In the genomic region with DNA sequence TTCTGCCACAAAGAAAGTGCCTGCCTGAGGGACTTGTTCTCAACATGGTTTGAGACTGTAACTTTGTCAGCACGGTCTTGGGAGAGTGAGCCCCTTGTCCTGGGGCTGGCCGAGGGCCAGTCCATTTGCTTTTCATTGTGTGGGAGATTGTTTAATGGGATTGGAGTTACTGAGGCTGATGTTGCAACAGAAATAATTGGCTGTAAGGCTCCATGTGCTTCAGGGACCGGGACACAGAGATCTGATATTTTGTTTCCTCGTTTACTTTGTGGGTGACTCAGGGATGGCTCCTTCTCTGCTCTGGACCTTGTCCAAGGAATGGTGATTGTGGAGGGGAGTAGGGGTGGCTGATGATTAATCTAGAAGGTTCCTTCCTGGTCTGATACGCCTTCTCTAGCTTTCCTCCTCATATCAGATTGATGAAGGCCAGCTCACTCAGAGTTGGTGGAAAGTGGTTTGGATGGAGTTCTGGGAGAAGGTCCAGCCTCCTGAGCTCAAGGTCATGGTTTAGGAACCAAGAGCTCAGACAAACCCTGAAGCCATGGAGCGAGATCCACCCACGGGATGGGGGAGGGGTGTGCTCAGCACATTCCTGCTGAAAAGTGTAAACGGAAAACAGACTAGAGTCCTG, we compare ENCODE assay signal across 10 mouse cellular contexts. TPM values are rescaled to one million over a fixed set of nuclear protein-coding genes. Genes with fewer than 3 reads are reported as not detected.
A peak's percentile ranks its signal among the peaks of the same experiment; 100 is the strongest.
DNase-seq lines count a peak whose midpoint lies in the region; ATAC-seq and TF ChIP-seq lines count a peak whose summit lies in the region.
"Had no signal": no experiment of that assay in that cellular context is flagged by ENCODE, and none has a peak within 500 bp of the region (broad histone marks: within the 10 kb centered on the region; RNA-seq: fewer than 3 reads in every experiment).

No protein-coding gene starts in this region.

- H3K9me3 ChIP-seq in kidney, postnatal 0 days (replicated peaks; ENCODE audit: low read length), result no peaks in the 10 kb centered on the region
- H3K9me3 ChIP-seq in stomach, embryonic 15.5 days, result no peaks in the 10 kb centered on the region

- 29% methylated on average over 8 of the region's 8 CpGs for WGBS in kidney, postnatal 0 days
- 35% methylated on average over 8 of the region's 8 CpGs for WGBS in stomach, embryonic 15.5 days

- peaks cover 14% of the 10 kb centered on the region for H3K4me1 ChIP-seq in kidney, postnatal 0 days (replicated peaks; ENCODE audit: insufficient read depth, low read length)
- H3K4me1 ChIP-seq in stomach, embryonic 15.5 days, result 0 out of 2 replicates have a peak, but pooled peaks cover 5% of the 10 kb centered on the region

- no peak overlapping the region for H3K4me2 ChIP-seq in kidney, postnatal 0 days (ENCODE audit: low read length)
- H3K4me2 ChIP-seq in stomach, embryonic 15.5 days, result no peak overlapping the region

- no peaks in the 10 kb centered on the region for H3K36me3 ChIP-seq in kidney, postnatal 0 days (ENCODE audit: insufficient read depth, low read length)
- H3K36me3 ChIP-seq in stomach, embryonic 15.5 days, result no peaks in the 10 kb centered on the region

- peak; percentile 78; the same call in 1 of the 2 replicates for ATAC-seq in kidney, postnatal 0 days (replicated peaks; ENCODE audit: low FRiP score, low read depth)
- ATAC-seq in stomach, embryonic 15.5 days (ENCODE audit: insufficient read depth, low FRiP score, low read depth), result peak; percentile 85
- ATAC-seq in frontal cortex, adult (ENCODE audit: low TSS enrichment), result no peak

- no peak overlapping the region for H3K9ac ChIP-seq in kidney, postnatal 0 days (ENCODE audit: low read depth, low read length)
- no peak overlapping the region for H3K9ac ChIP-seq in stomach, embryonic 15.5 days

- DNase-seq in gastrocnemius, adult 2 months, result peak; percentile 52
- no peak for DNase-seq in gastrocnemius, postnatal 4 days (ENCODE audit: low spot score in 2 of 2)
- DNase-seq in gastrocnemius, postnatal 25 days, result peak; percentile 55
- peak; percentile 64 for DNase-seq in kidney, postnatal 0 days (ENCODE audit: low spot score)
- DNase-seq in layer of hippocampus, postnatal 10 days (ENCODE audit: low spot score in 2 of 2), result no peak
- DNase-seq in right cerebral cortex, postnatal 25 days, result no peak

- no peak overlapping the region for H3K4me3 ChIP-seq in gastrocnemius, adult 2 months
- no peak overlapping the region for H3K4me3 ChIP-seq in kidney, postnatal 0 days (replicated peaks; ENCODE audit: low read depth, low read length)
- no peak overlapping the region for H3K4me3 ChIP-seq in stomach, embryonic 15.5 days (replicated peaks)

- no peak for TF ChIP-seq CTCF in gastrocnemius, adult 2 months (IDR thresholded peaks at IDR 0.05)
- TF ChIP-seq CTCF in kidney, postnatal 0 days (IDR thresholded peaks at IDR 0.05; ENCODE audit: low read depth), result no peak

- intact Hi-C loops in gastrocnemius, adult 2 months (cut with DNase I), result no loop called here

- H3K27ac ChIP-seq in gastrocnemius, adult 2 months, result peak overlapping the region; percentile 66
- H3K27ac ChIP-seq in kidney, postnatal 0 days, result peak overlapping the region; percentile 27
- peak overlapping the region; percentile 63 for H3K27ac ChIP-seq in stomach, embryonic 15.5 days
- H3K27ac ChIP-seq: macrophage had no signal

- no peaks in the 10 kb centered on the region for H3K27me3 ChIP-seq in kidney, postnatal 0 days (ENCODE audit: insufficient read depth, low read length)
- no peaks in the 10 kb centered on the region for H3K27me3 ChIP-seq in stomach, embryonic 15.5 days (replicated peaks)
- H3K27me3 ChIP-seq: CH12.LX had no signal

RNA-seq across cellular contexts. Expression of gene Col15a1, which starts 56.3 kb away (rescaled TPM):
- 10 to 100 TPM; 19.5 to 37.8 TPM for total RNA-seq in gastrocnemius, adult 2 months (2021)
- 100 to 1,000 TPM; 285 to 337 TPM for total RNA-seq in gastrocnemius, postnatal 4 days (2021)
- 10 to 100 TPM; 64.7 to 68.2 TPM for total RNA-seq in gastrocnemius, postnatal 25 days (2021)
- polyA plus RNA-seq in kidney, postnatal 0 days (2015; fragmentation: Nextera tagmentation; extraction: Ambion mirVana), result 46.5 and 51.7 TPM in 2 replicates
- polyA plus RNA-seq in stomach, embryonic 15.5 days (2015; fragmentation: Nextera tagmentation; extraction: Ambion mirVana), result 23.1 and 23.7 TPM in 2 replicates
- total RNA-seq in layer of hippocampus, postnatal 10 days (2021), result 10 to 100 TPM; 16.0 TPM

RNA-seq across cellular contexts. Expression of gene Galnt12, which starts 60.0 kb away (rescaled TPM):
- total RNA-seq in gastrocnemius, adult 2 months (2021), result under 1 TPM in 1 of 2 experiments, not detected in 1; 0.17 TPM
- 1 to 10 TPM; 1.2 to 1.3 TPM for total RNA-seq in gastrocnemius, postnatal 4 days (2021)
- total RNA-seq in gastrocnemius, postnatal 25 days (2021), result under 1 TPM; 0.16 to 0.20 TPM
- 10.2 and 11.2 TPM in 2 replicates for polyA plus RNA-seq in kidney, postnatal 0 days (2015; fragmentation: Nextera tagmentation; extraction: Ambion mirVana)
- 32.2 and 34.4 TPM in 2 replicates for polyA plus RNA-seq in stomach, embryonic 15.5 days (2015; fragmentation: Nextera tagmentation; extraction: Ambion mirVana)
- 1 to 10 TPM in 1 of 2 experiments, under 1 TPM in 1; 0.60 to 1.0 TPM for total RNA-seq in layer of hippocampus, postnatal 10 days (2021)

Comparison
In these comparisons a context has a peak if more than half of its experiments do, and no peak if none do; other contexts are left out.
1. DNase-seq: peak in gastrocnemius, adult 2 months (single experiment), gastrocnemius, postnatal 25 days (single experiment) and kidney, postnatal 0 days (single experiment); none in gastrocnemius, postnatal 4 days (0 of 2), layer of hippocampus, postnatal 10 days (0 of 2) and right cerebral cortex, postnatal 25 days (single experiment).
2. RNA of gene Col15a1, which starts 56.3 kb away (total RNA-seq): 285 to 337 TPM in gastrocnemius, postnatal 4 days; 64.7 to 68.2 TPM in gastrocnemius, postnatal 25 days, 19.5 to 37.8 TPM in gastrocnemius, adult 2 months and 16.0 TPM in layer of hippocampus, postnatal 10 days; every median in the first group is over 4 times any median in the second.
3. Peak in every context shown above with its lines, with median percentiles within 50 percentile points of each other: H3K27ac ChIP-seq.